Mouse (Mus musculus) activated CD4-positive, CD25-positive, alpha-beta regulatory T cell, adult 4 months (primary cell): ENCODE data around the gene Ccl3. TPM values are rescaled to one million over a fixed set of nuclear protein-coding genes. Genes with fewer than 3 reads are reported as not detected.

Source experiments
- ATAC-seq: one replicate; pipeline ENCODE4 v1.8.0; 2017
- polyA plus RNA-seq, 2 experiments: library from polyadenylated mRNA; unstranded; fragments of 100-300 nt; shearing (Covaris generic); gene quantifications; one replicate each; pipeline ENCODE4 v1.2.1; 2017

Gene Ccl3
- polyA plus RNA-seq, 2 experiments from 2014 or later = 1.2 to 5.1 TPM

DNA sequence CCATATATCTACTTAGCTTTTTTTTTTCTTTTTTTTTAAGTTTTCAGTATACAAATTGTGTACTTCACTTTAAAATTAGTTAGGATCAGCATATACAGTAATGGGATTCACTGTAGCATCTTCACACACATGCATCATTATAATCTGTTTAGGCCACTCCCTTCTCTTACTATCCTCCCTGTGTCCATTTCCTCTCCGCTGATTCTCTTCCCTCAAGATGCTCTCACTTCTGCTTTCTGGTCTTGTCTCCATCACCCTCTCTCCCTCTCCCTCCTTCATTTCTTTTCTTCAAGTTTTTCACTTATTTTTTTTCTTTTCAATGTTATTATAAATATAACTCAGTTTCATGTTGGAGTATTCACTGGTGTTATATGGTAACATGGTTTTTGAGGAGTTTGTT, 30.1 kb downstream of the Ccl3 start:
- ATAC-seq = no peak

DNA sequence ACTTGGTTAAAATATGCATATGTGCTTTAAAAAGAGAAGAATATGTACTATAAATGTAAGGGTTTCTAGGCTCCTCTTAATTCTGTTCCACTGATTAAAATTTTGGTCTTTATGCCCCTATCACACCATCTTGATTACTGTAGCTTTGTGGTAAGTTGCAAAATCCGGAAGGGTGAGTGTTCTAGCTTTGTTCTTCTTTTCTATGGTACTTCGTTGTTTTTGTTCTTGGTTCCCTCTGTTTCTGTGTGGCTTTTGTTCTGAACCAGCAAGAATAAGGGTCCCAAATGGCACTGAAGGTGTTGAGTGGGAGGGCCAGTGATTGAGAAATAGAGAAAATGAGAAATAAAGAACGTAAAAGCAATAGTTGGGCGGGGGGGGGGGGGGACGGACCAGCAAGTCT, 30.9 kb downstream of the Ccl3 start:
- no peak for ATAC-seq

- no peak for ATAC-seq
Observed at GRCm38 (mm10) chr11:83616586-83616985, 32.6 kb downstream of the Ccl3 start.

DNA sequence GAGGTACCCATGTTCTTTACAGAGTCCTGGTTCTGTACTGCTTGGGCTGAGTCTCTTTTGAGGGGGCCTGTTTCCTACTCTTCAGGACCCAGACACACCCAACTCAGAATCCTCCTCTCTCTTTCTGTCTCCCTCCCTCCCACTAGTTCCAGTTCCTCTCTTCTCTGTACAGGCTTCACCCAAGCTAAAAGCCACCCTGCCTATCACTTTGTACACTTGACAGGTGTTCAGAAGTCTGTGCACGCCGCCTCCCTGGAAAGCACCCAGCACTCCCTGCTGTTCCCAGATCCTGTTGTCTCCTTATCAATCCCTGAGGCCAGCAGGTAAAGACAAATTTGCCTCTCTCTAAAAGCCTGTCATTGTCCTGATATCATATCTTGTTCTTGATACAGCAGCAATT, 38.3 kb downstream of the Ccl3 start:
- no peak for ATAC-seq

DNA sequence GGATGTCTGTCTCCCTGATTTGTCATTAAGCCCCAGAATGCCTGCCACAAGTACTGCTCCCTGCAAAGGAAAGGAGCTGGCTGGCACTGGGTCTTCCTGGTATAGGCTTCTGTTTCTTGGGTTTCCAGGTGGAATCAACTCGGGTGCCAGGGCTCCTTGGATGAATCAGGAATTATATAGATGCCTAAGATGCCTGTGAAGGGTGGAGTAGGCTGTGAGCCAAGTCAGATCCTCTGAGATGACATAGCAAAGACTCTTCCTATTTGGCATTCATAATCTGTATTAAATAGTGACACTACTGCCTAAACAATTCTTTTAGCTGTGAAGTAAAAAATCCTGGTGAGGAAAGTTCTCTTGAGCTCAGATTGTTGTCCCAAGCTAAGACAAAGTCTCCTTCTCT, 42.8 kb downstream of the Ccl3 start:
- no peak for ATAC-seq

- no peak for ATAC-seq
Observed at GRCm38 (mm10) chr11:83605535-83605934, 43.6 kb downstream of the Ccl3 start.

GRCm38 (mm10) chr11:83604698-83605097, 44.5 kb downstream of the Ccl3 start:
- no peak for ATAC-seq

DNA sequence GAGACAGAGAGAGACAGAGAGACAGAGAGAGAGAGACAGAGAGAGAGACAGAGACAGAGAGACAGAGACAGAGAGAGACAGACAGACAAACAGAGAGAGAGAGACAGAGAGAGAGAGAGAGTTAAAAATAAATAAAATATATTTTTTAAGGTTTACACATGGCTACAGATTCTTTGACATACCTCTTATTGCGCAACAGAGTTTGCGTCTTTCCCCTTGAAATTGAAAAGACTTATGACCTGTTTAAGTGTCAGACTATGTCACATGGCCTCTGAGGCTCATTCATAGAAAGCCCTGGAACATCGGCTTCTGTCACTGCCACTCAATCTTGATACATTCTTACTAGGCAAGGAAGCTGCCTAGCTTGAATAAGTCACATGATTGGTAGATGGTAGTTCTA, 45.8 kb downstream of the Ccl3 start:
- ATAC-seq = no peak

DNA sequence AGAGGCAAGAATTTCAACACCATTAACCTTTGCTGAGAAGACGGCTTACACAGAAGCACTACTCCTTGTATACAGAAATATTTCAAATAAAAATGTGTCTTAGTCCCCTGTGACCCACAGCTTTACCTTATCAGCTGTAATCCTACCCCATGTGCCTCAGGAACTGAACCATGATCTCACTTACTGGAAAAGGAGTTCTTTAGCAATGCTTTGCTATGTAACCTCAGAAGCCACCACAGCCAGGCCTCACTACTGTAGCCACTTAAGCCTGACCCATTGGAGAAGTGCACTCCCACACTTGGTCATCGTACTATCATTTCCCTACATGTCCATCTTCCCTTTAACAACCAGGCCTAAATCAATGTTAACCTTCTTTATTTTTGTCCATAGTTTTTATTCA, 48.6 kb downstream of the Ccl3 start:
- ATAC-seq = no peak

GRCm38 (mm10) chr11:83598991-83599390, 50.2 kb downstream of the Ccl3 start:
- no peak for ATAC-seq

DNA sequence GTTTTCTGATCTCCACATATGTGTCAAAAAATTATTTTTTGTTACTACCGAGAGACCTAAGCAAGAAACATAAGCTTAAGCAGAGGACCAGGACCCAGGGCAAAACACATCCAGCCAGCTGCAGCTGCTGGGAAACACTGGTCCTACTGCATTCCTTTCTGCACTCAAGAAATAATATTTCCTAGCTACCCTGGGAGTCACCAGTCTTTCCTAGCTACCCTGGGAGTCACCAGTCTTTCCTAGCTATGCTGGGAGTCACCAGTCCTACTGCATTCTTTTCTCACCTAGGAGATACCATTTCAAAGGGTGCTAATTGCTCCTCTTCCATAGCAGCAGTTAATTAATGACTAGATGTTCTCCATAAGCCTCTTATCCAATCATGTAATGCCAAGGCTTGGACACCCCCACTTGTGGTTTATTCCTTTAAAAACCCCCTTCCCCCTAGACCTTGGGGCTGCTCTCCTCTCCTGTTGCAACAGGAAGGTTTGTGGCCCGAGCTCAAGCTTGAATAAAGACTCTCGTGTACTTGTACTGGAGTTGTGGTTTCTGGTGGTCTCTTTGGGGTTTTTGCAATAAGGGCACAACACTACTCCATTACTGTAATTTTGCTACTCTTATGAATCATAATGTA, 50.8 kb downstream of the Ccl3 start:
- no peak for ATAC-seq

Other genes with a start within 250 kb of the Ccl3 start
- gene Rasl10b, start 240.2 kb downstream of the Ccl3 start, polyA plus RNA-seq = not detected
- gene Gas2l2, start 219.9 kb downstream of the Ccl3 start, polyA plus RNA-seq = not detected
- gene 1700020L24Rik, start 211.7 kb downstream of the Ccl3 start, polyA plus RNA-seq = under 1 TPM; 0.71 to 0.92 TPM
- gene Mmp28, start 186.3 kb downstream of the Ccl3 start, polyA plus RNA-seq = not detected
- gene Taf15, start 176.3 kb downstream of the Ccl3 start, polyA plus RNA-seq = 10 to 100 TPM; 10.8 to 12.5 TPM
- gene Heatr9, start 127.2 kb downstream of the Ccl3 start, polyA plus RNA-seq = under 1 TPM; 0.25 to 0.46 TPM
- 100 to 1,000 TPM; 462 to 551 TPM for gene Ccl5, start 118.8 kb downstream of the Ccl3 start, polyA plus RNA-seq
- gene Ccl9, start 70.7 kb downstream of the Ccl3 start, polyA plus RNA-seq = under 1 TPM in 1 of 2 experiments, not detected in 1; 0.67 TPM
- 1 to 10 TPM in 1 of 2 experiments, not detected in 1; 1.4 TPM for gene Ccl6, start 56.3 kb downstream of the Ccl3 start, polyA plus RNA-seq
- gene Rpl9-ps1, start 3.7 kb downstream of the Ccl3 start, polyA plus RNA-seq = 1 to 10 TPM in 1 of 2 experiments, not detected in 1; 2.2 TPM
- 10 to 100 TPM; 14.3 to 40.5 TPM for gene Ccl4, start 13.2 kb upstream of the Ccl3 start, polyA plus RNA-seq
- gene Wfdc17, start 54.6 kb upstream of the Ccl3 start, polyA plus RNA-seq = not detected
- not detected for gene Wfdc18, start 59.7 kb upstream of the Ccl3 start, polyA plus RNA-seq
- not detected for gene Wfdc21, start 97.6 kb upstream of the Ccl3 start, polyA plus RNA-seq
- gene Heatr6, start 104.3 kb upstream of the Ccl3 start, polyA plus RNA-seq = 10 to 100 TPM; 27.8 to 28.1 TPM
- gene Hnf1b, start 200.7 kb upstream of the Ccl3 start, polyA plus RNA-seq = not detected